Mouse (Mus musculus) MEL (cell line): ENCODE data around the gene Oxt. TPM values are rescaled to one million over a fixed set of nuclear protein-coding genes. Genes with fewer than 3 reads are reported as not detected.
"Not testable (repeated sequence)": the region's sequence is repeated elsewhere in the genome, so short reads cannot be mapped to it uniquely, and the experiment has no call there.

Experiments used
- DNase-seq: peaks from one replicate; pipeline ENCODE4 v3.0.0; 2011; ENCODE audit warnings: low read depth, low spot score
- H3K27ac ChIP-seq: 2 replicates; pipeline ENCODE4 v1.5.1; 2012; ENCODE audit warnings: low read depth, mild to moderate bottlenecking, control low read depth, low read length, moderate library complexity; ENCODE audit not compliant: control insufficient read depth
- H3K27me3 ChIP-seq, 2 experiments: fragments of 150-350 bp in 1 of 2; sonication (generic) in 1 of 2; 2 replicates each; pipeline ENCODE4 v1.6.1; 2012; ENCODE audit warnings: low read length in 2 of 2, mild to moderate bottlenecking in 2 of 2, improper control_type of control experiment in 1 of 2, moderate library complexity in 1 of 2; ENCODE audit not compliant: insufficient read depth in 2 of 2, control insufficient read depth in 1 of 2
- H3K36me3 ChIP-seq, 2 experiments: 2 replicates each; pipeline ENCODE4 v1.6.1; 2012 to 2014; ENCODE audit warnings: low read length in 2 of 2, improper control_type of control experiment in 1 of 2, inconsistent platforms in 1 of 2, mild to moderate bottlenecking in 1 of 2; ENCODE audit not compliant: insufficient read depth in 2 of 2, control insufficient read depth in 1 of 2
- H3K4me1 ChIP-seq, 2 experiments: fragments of 150-350 bp in 1 of 2; sonication (generic) in 1 of 2; 2 replicates each; pipeline ENCODE4 v1.6.1; 2012; ENCODE audit warnings: low read length in 2 of 2, improper control_type of control experiment in 1 of 2, mild to moderate bottlenecking in 1 of 2; ENCODE audit not compliant: insufficient read depth in 2 of 2, control insufficient read depth in 1 of 2
- H3K4me3 ChIP-seq, 2 experiments: fragments of 150-350 bp in 1 of 2; sonication (generic) in 1 of 2; 2 replicates each; pipeline ENCODE4 v1.5.1; 2012; ENCODE audit warnings: low read depth in 2 of 2, low read length in 2 of 2, mild to moderate bottlenecking in 2 of 2, moderate library complexity in 2 of 2, control low read depth in 1 of 2, improper control_type of control experiment in 1 of 2; ENCODE audit not compliant: control insufficient read depth in 1 of 2, insufficient read depth in 1 of 2
- H3K79me2 ChIP-seq: 2 replicates; pipeline ENCODE4 v1.6.1; 2012; ENCODE audit warnings: mild to moderate bottlenecking, low read length, moderate library complexity; ENCODE audit not compliant: control insufficient read depth, poor library complexity, insufficient read depth
- H3K9ac ChIP-seq: 2 replicates; pipeline ENCODE4 v1.6.1; 2012; ENCODE audit warnings: low read depth, mild to moderate bottlenecking, control low read depth, low read length, moderate library complexity; ENCODE audit not compliant: control insufficient read depth, poor library complexity, severe bottlenecking
- H3K9me3 ChIP-seq: fragments of 150-350 bp; sonication (generic); replicated peaks from 2 replicates; pipeline ENCODE4 v1.6.1; 2012; ENCODE audit warnings: mild to moderate bottlenecking, low read length, improper control_type of control experiment, moderate library complexity; ENCODE audit not compliant: insufficient read depth
- CHD2 ChIP-seq: IDR thresholded peaks from 2 replicates; pipeline ENCODE4 v1.6.1; 2011; ENCODE audit warnings: low read length, improper control_type of control experiment
- CTCF ChIP-seq, 3 experiments: IDR thresholded peaks in 2 of 3; conservative IDR thresholded peaks in 1 of 3; 2 replicates each; pipeline ENCODE4 v1.5.1; 2011 to 2012; ENCODE audit warnings: low read length in 3 of 3, low read depth in 2 of 3, mild to moderate bottlenecking in 2 of 3, improper control_type of control experiment in 1 of 3, inconsistent platforms in 1 of 3, mixed read lengths in 1 of 3, moderate library complexity in 1 of 3; ENCODE audit not compliant: control insufficient read depth in 1 of 3, insufficient read depth in 1 of 3, poor library complexity in 1 of 3, severe bottlenecking in 1 of 3
- EP300 ChIP-seq, 2 experiments: IDR thresholded peaks; 2 replicates each; pipeline ENCODE4 v1.6.1; 2011; ENCODE audit warnings: improper control_type of control experiment in 2 of 2, low read length in 2 of 2, low read depth in 1 of 2, mild to moderate bottlenecking in 1 of 2
- GABPA ChIP-seq: IDR thresholded peaks from 2 replicates; pipeline ENCODE4 v1.6.1; 2012; ENCODE audit warnings: low read depth, mild to moderate bottlenecking, inconsistent platforms, low read length, improper control_type of control experiment, moderate library complexity
- HCFC1 ChIP-seq: IDR thresholded peaks from 2 replicates; pipeline ENCODE4 v1.6.1; 2012; ENCODE audit warnings: low read depth, mild to moderate bottlenecking, inconsistent platforms, low read length, improper control_type of control experiment, moderate library complexity
- MAFK ChIP-seq: IDR thresholded peaks from 2 replicates; pipeline ENCODE4 v1.6.1; 2011; ENCODE audit warnings: low read depth, mild to moderate bottlenecking, low read length, improper control_type of control experiment, borderline replicate concordance
- MAX ChIP-seq: IDR thresholded peaks from 2 replicates; pipeline ENCODE4 v1.6.1; 2011; ENCODE audit warnings: low read length, improper control_type of control experiment
- MAZ ChIP-seq: IDR thresholded peaks from 2 replicates; pipeline ENCODE4 v1.6.1; 2012; ENCODE audit warnings: low read depth, mild to moderate bottlenecking, inconsistent platforms, low read length, improper control_type of control experiment
- MEF2A ChIP-seq: IDR thresholded peaks from 2 replicates; pipeline ENCODE4 v1.6.1; 2014; ENCODE audit warnings: low read depth, mild to moderate bottlenecking, inconsistent platforms, low read length, improper control_type of control experiment; ENCODE audit not compliant: poor library complexity, insufficient replicate concordance, severe bottlenecking; ENCODE audit errors: extremely low read depth
- MXI1 ChIP-seq: IDR thresholded peaks from 2 replicates; pipeline ENCODE4 v1.6.1; 2011; ENCODE audit warnings: mild to moderate bottlenecking, low read depth, low read length, improper control_type of control experiment
- MYB ChIP-seq: IDR thresholded peaks from 2 replicates; pipeline ENCODE4 v1.6.1; 2011; ENCODE audit warnings: mild to moderate bottlenecking, low read depth, low read length, improper control_type of control experiment
- MYC ChIP-seq: IDR thresholded peaks from 2 replicates; pipeline ENCODE4 v1.6.1; 2011; ENCODE audit warnings: low read depth, mild to moderate bottlenecking, low read length, improper control_type of control experiment, moderate library complexity
- NRF1 ChIP-seq: IDR thresholded peaks from 2 replicates; pipeline ENCODE4 v1.6.1; 2014; ENCODE audit warnings: low read depth, mild to moderate bottlenecking, inconsistent platforms, low read length, improper control_type of control experiment, moderate library complexity; ENCODE audit not compliant: poor library complexity, insufficient read depth, severe bottlenecking
- POLR2AphosphoS2 ChIP-seq: IDR thresholded peaks from 2 replicates; pipeline ENCODE4 v1.6.1; 2011; ENCODE audit warnings: low read length, improper control_type of control experiment
- POLR2AphosphoS5 ChIP-seq: IDR thresholded peaks from 2 replicates; pipeline ENCODE4 v1.6.1; 2012; ENCODE audit warnings: low read depth, borderline replicate concordance, mild to moderate bottlenecking, inconsistent platforms, low read length, moderate library complexity, mixed read lengths
- RAD21 ChIP-seq: IDR thresholded peaks from 2 replicates; pipeline ENCODE4 v1.6.1; 2011; ENCODE audit warnings: mild to moderate bottlenecking, low read depth, low read length, improper control_type of control experiment
- SIN3A ChIP-seq: IDR thresholded peaks from 2 replicates; pipeline ENCODE4 v1.6.1; 2012; ENCODE audit warnings: low read length, improper control_type of control experiment, inconsistent platforms
- SMC3 ChIP-seq: IDR thresholded peaks from 2 replicates; pipeline ENCODE4 v1.6.1; 2011; ENCODE audit warnings: low read depth, low read length, improper control_type of control experiment
- TAL1 ChIP-seq: IDR thresholded peaks from 2 replicates; pipeline ENCODE4 v1.6.1; 2012; ENCODE audit warnings: mild to moderate bottlenecking, inconsistent platforms, low read length, moderate library complexity, mixed read lengths
- TBP ChIP-seq: IDR thresholded peaks from 2 replicates; pipeline ENCODE4 v1.8.0; 2011; ENCODE audit warnings: low read depth, low read length, improper control_type of control experiment
- TCF12 ChIP-seq: IDR thresholded peaks from 2 replicates; pipeline ENCODE4 v1.6.1; 2014; ENCODE audit warnings: low read depth, mild to moderate bottlenecking, inconsistent platforms, low read length, improper control_type of control experiment, moderate library complexity
- USF1 ChIP-seq: IDR thresholded peaks from 2 replicates; pipeline ENCODE4 v1.6.1; 2014; ENCODE audit warnings: low read depth, mild to moderate bottlenecking, inconsistent platforms, low read length, improper control_type of control experiment, moderate library complexity
- USF2 ChIP-seq, 2 experiments: IDR thresholded peaks; 2 replicates each; pipeline ENCODE4 v1.6.1; 2011 to 2012; ENCODE audit warnings: improper control_type of control experiment in 2 of 2, low read length in 2 of 2, borderline replicate concordance in 1 of 2, inconsistent platforms in 1 of 2, low read depth in 1 of 2, mild to moderate bottlenecking in 1 of 2; ENCODE audit not compliant: insufficient read depth in 1 of 2
- ZC3H11A ChIP-seq: IDR thresholded peaks from 2 replicates; pipeline ENCODE4 v1.6.1; 2012; ENCODE audit warnings: low read depth, mild to moderate bottlenecking, inconsistent platforms, low read length, improper control_type of control experiment
- ZKSCAN1 ChIP-seq: IDR thresholded peaks from 2 replicates; pipeline ENCODE4 v1.6.1; 2012; ENCODE audit warnings: low read depth, mild to moderate bottlenecking, inconsistent platforms, low read length, improper control_type of control experiment, moderate library complexity
- ZMIZ1 ChIP-seq: IDR thresholded peaks from 2 replicates; pipeline ENCODE4 v1.6.1; 2012; ENCODE audit warnings: low read depth, mild to moderate bottlenecking, inconsistent platforms, low read length, improper control_type of control experiment, moderate library complexity
- polyA plus RNA-seq, 2 experiments: library from polyadenylated mRNA; stranded (reverse) in 1 of 2; unstranded in 1 of 2; fragments of >175 nt in 1 of 2; fragments of >200 nt in 1 of 2; gene quantifications; 2 replicates each; pipeline versions ENCODE4 v1.2.1 to v1.2.4; 2012; ENCODE audit warnings: low replicate concordance in 2 of 2, low read depth in 1 of 2; ENCODE audit not compliant: insufficient read length in 2 of 2, insufficient read depth in 1 of 2, missing spikeins in 1 of 2
- total RNA-seq: library from RNA; depleted of rRNA; stranded (reverse); fragments of 300-350 nt; gene quantifications from 2 replicates; pipeline ENCODE4 v1.2.3, GENCODE M21; 2012

Gene Oxt
- total and polyA plus RNA-seq, 3 experiments: 0.14 TPM; not detected in 2

DNA sequence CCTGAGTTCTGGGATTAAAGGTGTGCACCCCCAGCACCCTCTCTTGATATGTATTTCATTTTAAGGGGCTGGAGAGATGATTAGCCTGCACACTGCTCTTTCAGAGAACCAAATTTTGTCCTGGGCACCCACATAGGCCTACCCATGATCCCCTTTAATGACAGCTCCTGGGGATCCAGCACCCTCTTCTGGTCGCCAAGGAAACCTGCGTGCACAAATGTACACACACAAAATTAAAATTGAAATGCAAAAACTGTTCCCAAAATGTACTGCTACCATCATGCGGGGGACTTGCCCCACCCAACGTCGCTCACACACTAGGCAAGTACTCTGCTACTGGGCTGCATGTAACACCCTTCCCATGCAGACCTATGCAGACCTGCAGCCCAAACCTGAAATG, 1.0 kb upstream of the Oxt start:
- Histone ChIP-seq H3K4me3 (no peak overlapping the region), H3K79me2 (no peaks in the 10 kb centered on the region)

DNA sequence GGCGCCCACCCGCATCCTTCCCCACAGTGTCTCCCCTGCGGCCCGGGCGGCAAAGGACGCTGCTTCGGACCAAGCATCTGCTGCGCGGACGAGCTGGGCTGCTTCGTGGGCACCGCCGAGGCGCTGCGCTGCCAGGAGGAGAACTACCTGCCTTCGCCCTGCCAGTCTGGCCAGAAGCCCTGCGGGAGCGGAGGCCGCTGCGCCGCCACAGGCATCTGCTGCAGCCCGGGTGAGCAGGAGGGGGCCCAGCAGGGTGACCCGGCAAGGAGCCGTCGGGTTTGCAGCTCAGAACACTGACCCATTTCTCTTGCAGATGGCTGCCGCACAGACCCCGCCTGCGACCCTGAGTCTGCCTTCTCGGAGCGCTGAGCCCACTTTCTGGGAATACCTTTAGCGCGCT, 591 bp downstream of the Oxt start:
- H3K27ac ChIP-seq, H3K27me3 ChIP-seq, H3K4me1 ChIP-seq, H3K4me3 ChIP-seq, H3K79me2 ChIP-seq, DNase-seq, H3K36me3 ChIP-seq, H3K9me3 ChIP-seq, H3K9ac ChIP-seq: not testable (repeated sequence)

More for the DNA sequence above, 1.0 kb upstream of the Oxt start:
- H3K27ac ChIP-seq: no peak overlapping the region
- H3K9me3 ChIP-seq: no peaks in the 10 kb centered on the region
- peak; percentile 58 for DNase-seq
- H3K9ac ChIP-seq: no peak overlapping the region
- peaks cover 0 to 10% of the 10 kb centered on the region in 2 experiments; a peak in 1 of 4 replicates for H3K4me1 ChIP-seq
- TF ChIP-seq NRF1 (no peak), EP300 (IDR thresholded peaks at IDR 0.05; ENCODE audit: low read depth in 1 of 2, low read length in 2 of 2) (no peak), MXI1 (no peak), CTCF (IDR thresholded peaks at IDR 0.05 in 2 of 3, conservative IDR thresholded peaks at IDR 0.05 in 1 of 3; ENCODE audit: control insufficient read depth in 1 of 3, insufficient read depth in 1 of 3, low read depth in 2 of 3, low read length in 3 of 3, poor library complexity in 1 of 3, severe bottlenecking in 1 of 3) (peak; percentile 60 to 77 (median 74)), ZMIZ1 (no peak), MYC (no peak), GABPA (no peak), ZKSCAN1 (no peak), TAL1 (no peak), POLR2AphosphoS5 (no peak), MAFK (no peak), HCFC1 (no peak), MAX (no peak), USF1 (no peak), MEF2A (no peak), ZC3H11A (peak; percentile 75), USF2 (IDR thresholded peaks at IDR 0.05; ENCODE audit: borderline replicate concordance in 1 of 2, insufficient read depth in 1 of 2, low read depth in 1 of 2, low read length in 2 of 2) (no peak), POLR2AphosphoS2 (no peak), RAD21 (peak; percentile 80), SMC3 (peak; percentile 74), SIN3A (no peak), CHD2 (no peak), MYB (no peak), MAZ (no peak), TCF12 (no peak), TBP (no peak)
- H3K27me3 ChIP-seq: no peaks in the 10 kb centered on the region
- 0 out of 4 replicates have a peak, but pooled peaks cover 0 to 2% of the 10 kb centered on the region in 2 experiments for H3K36me3 ChIP-seq
